Mouse (Mus musculus) activated CD4-positive, CD25-positive, alpha-beta regulatory T cell (primary cell): ENCODE measurements around the gene Zfp956. TPM values are rescaled to one million over a fixed set of nuclear protein-coding genes. Genes with fewer than 3 reads are reported as not detected.

Experiments used
- polyA plus RNA-seq, 2 experiments: library from polyadenylated mRNA; unstranded; fragments of 100-300 nt; shearing (Covaris generic); gene quantifications; one replicate each; pipeline ENCODE4 v1.2.1; 2017

Gene Zfp956
- 10 to 100 TPM; 19.6 to 32.5 TPM for polyA plus RNA-seq

GRCm38 (mm10) chr6:47953191-47953726 is at the start of gene Zfp956:
Gene Zfp956 (plus strand): TSS chr6:47953390.

GRCm38 (mm10) chr6:47920447-47921340 is 32.5 kb upstream of the Zfp956 start, which contains the start of gene Zfp212:
Gene Zfp212 (plus strand): TSS chr6:47920476.

Other genes starting within 250 kb of the Zfp956 start
- gene Pdia4, start 140.0 kb upstream of the Zfp956 start, polyA plus RNA-seq: 100 to 1,000 TPM in 1 of 2 experiments, 10 to 100 TPM in 1; 94.1 to 168 TPM
- gene Zfp786, start 122.5 kb upstream of the Zfp956 start, polyA plus RNA-seq: under 1 TPM; 0.07 to 0.18 TPM
- gene Zfp398, start 117.7 kb upstream of the Zfp956 start, polyA plus RNA-seq: 10 to 100 TPM; 16.0 to 20.3 TPM
- gene Zfp282, start 76.2 kb upstream of the Zfp956 start, polyA plus RNA-seq: 10 to 100 TPM in 1 of 2 experiments, 1 to 10 TPM in 1; 8.8 to 11.4 TPM
- gene Zfp212, start 32.9 kb upstream of the Zfp956 start, polyA plus RNA-seq: 10 to 100 TPM; 14.6 to 18.0 TPM
- 10 to 100 TPM; 26.7 to 30.0 TPM for gene Zfp777, start 95.5 kb downstream of the Zfp956 start, polyA plus RNA-seq
- 10 to 100 TPM; 49.0 to 49.1 TPM for gene Zfp746, start 133.2 kb downstream of the Zfp956 start, polyA plus RNA-seq